Mouse (Mus musculus) B cell, adult 2 months (primary cell): ENCODE data around the gene Men1.

Experiments used
- DNase-seq, 2 experiments: peaks; one replicate each; pipeline ENCODE4 v3.0.0; 2022

Men1 gene

DNA sequence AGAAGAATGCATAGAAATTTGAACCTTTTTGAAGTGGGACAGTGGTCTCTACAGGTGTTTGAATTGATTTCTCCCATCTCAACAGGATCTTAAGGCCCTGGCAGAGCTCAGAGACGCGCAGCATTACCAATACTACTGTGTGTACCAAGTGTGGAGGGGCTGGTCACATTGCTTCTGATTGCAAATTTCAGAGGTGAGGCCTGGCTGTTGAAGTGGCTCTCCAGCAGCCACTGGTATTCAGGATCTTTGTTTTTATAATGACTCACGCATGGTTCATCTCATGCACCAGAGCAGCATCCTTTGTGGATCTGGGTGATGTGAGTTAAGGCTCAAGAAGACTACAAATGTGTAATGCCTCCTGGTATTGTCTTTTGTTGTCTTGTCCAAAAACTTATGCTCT lies 37.7 kb downstream of the Men1 start:
- DNase-seq: no peak

GRCm38 (mm10) chr19:6373539-6374400 lies 39.0 kb downstream of the Men1 start:
- DNase-seq: peak; percentile 93

DNA sequence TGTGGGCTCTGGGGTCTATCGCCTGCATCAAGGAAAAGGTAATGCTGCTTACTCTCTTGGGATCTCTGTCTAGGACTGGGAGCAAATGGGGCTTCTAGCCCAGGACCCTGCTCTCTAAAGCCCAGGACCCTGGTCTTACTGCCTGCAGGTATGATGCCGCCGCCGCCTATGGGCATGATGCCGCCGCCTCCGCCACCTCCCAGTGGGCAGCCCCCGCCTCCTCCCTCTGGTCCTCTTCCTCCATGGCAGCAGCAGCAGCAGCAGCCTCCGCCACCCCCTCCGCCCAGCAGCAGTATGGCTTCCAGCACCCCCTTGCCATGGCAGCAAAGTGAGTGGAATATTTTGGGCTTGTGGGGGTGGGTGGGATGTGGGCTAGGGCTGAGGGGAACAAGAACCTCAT lies 39.8 kb downstream of the Men1 start:
- no peak for DNase-seq

- DNase-seq: no peak
Observed at GRCm38 (mm10) chr19:6375423-6376254, 40.9 kb downstream of the Men1 start.

DNA sequence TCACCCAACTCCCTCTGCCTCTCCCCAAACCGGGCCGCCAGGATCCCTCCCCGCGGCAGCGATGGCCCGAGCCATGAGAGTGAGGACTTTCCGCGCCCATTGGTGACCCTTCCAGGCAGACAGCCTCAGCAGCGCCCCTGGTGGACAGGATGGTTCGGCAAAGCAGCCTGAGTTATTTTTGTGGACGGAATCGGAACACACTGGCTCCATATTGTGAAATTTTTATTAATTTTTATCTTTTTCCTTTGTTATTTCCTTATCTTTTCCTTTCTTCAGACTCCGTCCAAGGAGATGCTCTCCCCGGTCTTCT lies 41.4 kb downstream of the Men1 start:
- DNase-seq: peak; percentile 63 to 66

DNA sequence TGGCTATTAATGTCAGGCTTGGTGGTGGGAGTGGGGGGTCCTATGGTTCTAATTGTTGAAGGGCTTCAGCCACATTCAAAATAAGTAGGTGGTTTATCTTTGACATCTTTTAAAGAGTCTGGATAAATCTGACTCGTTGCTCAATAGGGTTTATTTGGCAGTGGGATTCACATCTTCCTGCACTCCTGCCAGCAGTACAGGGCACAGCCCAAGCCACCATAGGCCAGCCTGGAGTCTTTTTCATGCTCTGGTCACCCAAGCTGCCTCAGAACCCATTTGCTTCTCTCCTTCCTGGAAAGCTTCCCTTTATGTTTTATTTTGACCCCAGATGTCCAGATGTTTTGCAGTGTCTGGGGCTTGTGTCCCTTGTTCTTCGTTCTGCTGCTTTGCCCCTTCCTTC lies 41.9 kb downstream of the Men1 start:
- DNase-seq: no peak

DNA sequence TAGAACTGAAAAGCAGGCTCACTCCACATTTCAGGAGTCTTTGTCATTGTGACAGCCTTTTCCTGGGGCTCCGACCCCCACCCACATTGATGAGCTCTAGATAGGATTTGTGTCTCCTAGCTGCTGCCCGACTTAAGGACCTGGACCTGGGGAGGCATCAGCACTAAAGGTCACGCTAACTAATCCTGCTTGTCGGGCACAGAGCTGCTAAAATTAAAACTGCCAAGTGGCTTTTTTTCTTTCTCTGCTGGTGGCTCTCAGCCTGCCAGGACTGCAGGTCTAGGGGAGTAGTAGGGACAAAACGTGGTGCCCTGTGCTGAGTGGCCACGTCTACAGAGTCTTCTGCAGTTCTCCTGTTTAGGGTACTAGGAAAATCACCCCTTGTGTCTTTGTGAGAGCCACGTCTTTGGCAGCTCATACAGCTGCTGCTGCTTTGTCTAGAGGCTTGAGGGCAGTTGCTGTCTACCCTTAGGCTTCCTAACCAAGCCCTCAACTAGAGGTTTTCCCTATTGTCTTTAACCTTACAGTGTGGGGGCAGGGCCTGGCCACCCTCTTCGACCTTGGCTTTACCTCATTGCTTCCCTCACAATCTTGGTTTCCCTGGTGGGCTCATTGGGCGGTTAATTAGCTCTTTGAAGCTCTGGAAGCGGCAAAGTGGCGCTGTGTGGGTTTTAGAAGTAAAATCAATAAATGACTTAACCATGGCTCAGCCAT lies 42.7 kb downstream of the Men1 start:
- no peak for DNase-seq

DNA sequence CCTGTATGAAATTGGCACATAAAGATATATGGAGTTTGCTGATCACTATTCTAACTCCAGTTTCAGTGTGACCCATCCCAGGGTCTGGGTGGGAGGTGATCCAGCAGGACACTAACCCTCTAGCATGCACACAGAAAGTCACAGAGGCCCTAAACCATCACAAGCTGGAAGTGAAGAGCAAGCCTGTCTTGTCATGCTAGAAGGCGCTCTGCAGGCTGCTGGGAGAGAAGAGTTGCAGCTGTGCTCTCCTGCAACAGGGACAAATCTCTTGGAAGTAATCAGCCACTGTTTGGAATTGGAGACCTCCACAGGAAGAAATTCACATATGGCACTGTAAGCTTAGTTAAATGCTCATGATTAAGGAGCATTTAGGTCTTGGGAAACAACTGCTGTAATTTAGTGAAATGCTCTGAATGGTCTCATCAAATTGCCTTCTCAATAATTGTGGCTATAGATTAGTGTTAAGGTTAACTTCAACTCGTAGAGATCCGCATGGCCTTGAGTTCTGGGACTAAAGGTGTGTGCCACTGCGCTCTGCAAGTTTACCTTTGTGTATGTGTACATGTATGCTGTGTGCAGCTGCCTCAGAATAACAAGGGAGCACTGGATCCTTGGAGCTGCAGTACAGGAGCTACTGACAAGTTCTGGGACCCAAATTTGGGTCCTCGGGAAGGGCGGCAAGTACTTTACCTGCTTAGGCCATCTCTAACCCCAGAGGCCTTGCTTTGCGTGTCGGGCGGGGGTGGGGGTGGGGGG lies 45.8 kb downstream of the Men1 start:
- no peak for DNase-seq

- no peak for DNase-seq
Observed at GRCm38 (mm10) chr19:6381238-6381637, 46.5 kb downstream of the Men1 start.

- DNase-seq: no peak
Observed at GRCm38 (mm10) chr19:6382323-6382924, 47.6 kb downstream of the Men1 start.

DNA sequence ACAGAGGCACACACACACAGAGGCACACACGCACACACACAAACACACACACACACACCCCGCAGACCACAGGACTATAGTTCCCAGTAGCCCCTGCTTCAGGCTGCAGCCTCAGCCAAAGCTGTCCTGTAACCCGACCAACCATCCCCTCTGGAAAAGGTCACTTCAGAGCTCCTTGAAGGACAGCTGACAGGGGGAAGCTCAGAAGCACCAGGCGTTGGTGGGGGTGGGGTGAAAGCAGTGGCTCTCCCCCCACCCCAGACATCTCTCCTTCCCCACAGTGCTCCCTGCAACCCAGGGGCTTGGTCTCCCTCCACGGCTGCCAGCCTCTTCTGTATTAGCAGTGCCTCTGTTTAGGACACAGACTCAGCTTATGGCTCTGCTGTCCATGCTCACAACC lies 48.7 kb downstream of the Men1 start:
- DNase-seq: no peak

DNA sequence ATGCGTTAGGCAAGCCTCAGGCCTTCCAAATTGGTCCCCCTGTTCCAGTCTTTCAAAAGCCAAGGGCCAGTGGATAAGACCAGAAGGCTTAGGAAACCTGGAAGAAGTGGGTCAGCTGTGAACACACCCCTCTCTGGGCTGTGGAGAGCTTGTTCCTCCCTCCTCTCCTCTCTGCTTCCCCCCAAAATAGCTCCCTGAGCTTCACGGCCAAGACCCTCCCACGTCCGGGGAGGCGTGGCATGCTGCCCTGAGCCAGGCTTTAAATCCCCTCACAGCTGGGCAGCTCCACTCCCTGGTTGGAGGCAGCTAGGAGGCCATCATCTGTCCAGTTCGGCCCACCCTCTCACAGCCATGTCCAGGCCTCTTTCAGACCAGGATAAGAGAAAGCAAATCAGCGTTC lies 49.3 kb downstream of the Men1 start, which contains the start of gene Pygm:
TSS of gene Pygm (plus strand) at position 272 of the 400 bp plus-strand sequence.
- DNase-seq: peak in 1 of 2 experiments; percentile 26

GRCm38 (mm10) chr19:6384954-6385353 lies 50.2 kb downstream of the Men1 start:
- no peak for DNase-seq

GRCm38 (mm10) chr19:6385419-6385818 lies 50.6 kb downstream of the Men1 start:
- no peak for DNase-seq

- no peak for DNase-seq
Observed at GRCm38 (mm10) chr19:6385821-6386220, 51.0 kb downstream of the Men1 start.

- DNase-seq: no peak
Observed at GRCm38 (mm10) chr19:6386234-6386633, 51.5 kb downstream of the Men1 start.

GRCm38 (mm10) chr19:6388006-6388405 lies 53.2 kb downstream of the Men1 start:
- no peak for DNase-seq

DNA sequence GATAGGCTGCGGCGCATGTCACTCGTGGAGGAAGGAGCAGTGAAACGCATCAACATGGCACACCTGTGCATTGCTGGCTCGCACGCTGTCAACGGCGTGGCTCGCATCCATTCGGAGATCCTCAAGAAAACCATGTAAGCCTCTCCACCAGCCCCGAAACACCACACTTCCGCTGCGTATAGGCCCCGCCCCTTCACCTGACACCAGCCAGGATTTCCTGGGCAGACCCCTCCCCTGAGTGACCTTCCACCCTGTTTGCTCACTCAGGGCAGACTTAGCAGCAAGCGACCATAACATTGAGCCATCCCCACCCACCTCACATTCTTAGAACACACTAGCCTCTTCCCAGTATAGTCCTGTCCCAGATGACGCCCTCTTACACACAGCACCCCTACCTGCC lies 55.0 kb downstream of the Men1 start:
- peak; percentile 59 to 60 for DNase-seq

DNA sequence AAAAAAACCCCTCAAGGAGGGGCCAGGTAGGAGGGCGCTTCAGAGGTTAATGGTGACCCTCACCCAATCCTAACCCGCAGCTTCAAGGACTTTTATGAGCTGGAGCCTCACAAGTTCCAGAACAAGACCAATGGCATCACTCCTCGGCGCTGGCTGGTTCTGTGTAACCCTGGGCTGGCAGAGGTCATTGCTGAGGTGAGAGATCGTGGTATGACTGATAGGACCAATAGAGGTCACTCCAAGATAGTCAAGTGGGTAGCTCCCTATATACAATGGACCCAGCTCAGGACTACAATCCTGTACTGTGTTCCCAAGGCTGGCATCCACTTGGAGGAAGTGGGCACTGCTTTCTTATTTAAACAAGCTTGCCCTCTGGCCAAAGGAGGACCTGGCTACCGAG lies 55.5 kb downstream of the Men1 start:
- DNase-seq: no peak
